Mouse (Mus musculus): ENCODE measurements at regions not wholly inside any gene's neighbourhood (a gene's known extent, or its start where the extent isn't known, plus 50 kb on each side); places are given as distances from the start of the nearest gene placed in this dataset.

- Histone ChIP-seq H3K27me3 (no peaks in the 10 kb centered on the region), H3K4me2 (no peak overlapping the region), H3K4me1 (peaks cover 28% of the 10 kb centered on the region), H3K4me3 (no peak overlapping the region), H3K9ac (peak overlapping the region; percentile 51), H3K27ac (no peak overlapping the region; the same call in none of the 2 replicates), H3K9me3 (no peaks in the 10 kb centered on the region), H3K36me3 (no peaks in the 10 kb centered on the region)
- ATAC-seq (ENCODE audit: insufficient number of reproducible peaks, insufficient read depth, low FRiP score, low TSS enrichment, low read depth): 0 out of 2 replicates have a peak, but pooled peaks have one; percentile 32
- 40% methylated on average over 8 of the region's 8 CpGs for WGBS
Observed at GRCm38 (mm10) chr3:130935302-130935925, 174.9 kb upstream of the Lef1 start.

GRCm38 (mm10) chr3:130932723-130933122, 177.5 kb upstream of the Lef1 start:
- ATAC-seq (ENCODE audit: insufficient number of reproducible peaks, insufficient read depth, low FRiP score, low TSS enrichment, low read depth): no peak
- Histone ChIP-seq H3K4me1 (peaks cover 36% of the 10 kb centered on the region), H3K4me3 (no peak overlapping the region), H3K9me3 (no peaks in the 10 kb centered on the region), H3K27ac (peak overlapping the region; percentile 64), H3K27me3 (no peaks in the 10 kb centered on the region), H3K9ac (no peak overlapping the region), H3K36me3 (no peaks in the 10 kb centered on the region), H3K4me2 (no peak overlapping the region)
- WGBS: 62% methylated on average over 6 of the region's 6 CpGs

- Histone ChIP-seq H3K4me2 (no peak overlapping the region), H3K36me3 (no peaks in the 10 kb centered on the region), H3K27me3 (no peaks in the 10 kb centered on the region), H3K27ac (peak overlapping the region; percentile 64; the same call in 1 of the 2 replicates), H3K4me3 (no peak overlapping the region), H3K4me1 (peaks cover 38% of the 10 kb centered on the region), H3K9ac (no peak overlapping the region), H3K9me3 (no peaks in the 10 kb centered on the region)
- ATAC-seq (ENCODE audit: insufficient number of reproducible peaks, insufficient read depth, low FRiP score, low TSS enrichment, low read depth): no peak
- 64% methylated on average over 5 of the region's 5 CpGs for WGBS
Observed at GRCm38 (mm10) chr3:130932226-130932625, 178.0 kb upstream of the Lef1 start.

GRCm38 (mm10) chr3:130925000-130925399, 185.3 kb upstream of the Lef1 start:
- peaks cover 47% of the 10 kb centered on the region for H3K4me1 ChIP-seq
- H3K4me2 ChIP-seq: no peak overlapping the region
- H3K9ac ChIP-seq: no peak overlapping the region
- H3K27me3 ChIP-seq: no peaks in the 10 kb centered on the region
- peak overlapping the region; percentile 17; the same call in 1 of the 2 replicates for H3K27ac ChIP-seq
- WGBS: 44% methylated on average over 5 of the region's 5 CpGs
- H3K36me3 ChIP-seq: no peaks in the 10 kb centered on the region
- no peak overlapping the region for H3K4me3 ChIP-seq
- ATAC-seq (ENCODE audit: insufficient number of reproducible peaks, insufficient read depth, low FRiP score, low TSS enrichment, low read depth): no peak
- H3K9me3 ChIP-seq: no peaks in the 10 kb centered on the region

- Histone ChIP-seq H3K9me3 (no peaks in the 10 kb centered on the region), H3K4me1 (peaks cover 45% of the 10 kb centered on the region), H3K27me3 (no peaks in the 10 kb centered on the region), H3K9ac (peak overlapping the region; percentile 4; the same call in 1 of the 2 replicates), H3K4me2 (peak overlapping the region; percentile 49), H3K4me3 (peak overlapping the region; percentile 23; the same call in 1 of the 2 replicates), H3K36me3 (no peaks in the 10 kb centered on the region), H3K27ac (peak overlapping the region; percentile 76)
- ATAC-seq (ENCODE audit: insufficient number of reproducible peaks, insufficient read depth, low FRiP score, low TSS enrichment, low read depth): no peak
- 11% methylated on average over 8 of the region's 8 CpGs for WGBS
Observed at GRCm38 (mm10) chr3:130923615-130923958, 186.7 kb upstream of the Lef1 start.

GRCm38 (mm10) chr3:130922812-130923614, 187.3 kb upstream of the Lef1 start:
- H3K4me3 ChIP-seq: peak overlapping the region; percentile 23
- WGBS: 8% methylated on average over 23 of the region's 23 CpGs
- H3K27me3 ChIP-seq: no peaks in the 10 kb centered on the region
- no peaks in the 10 kb centered on the region for H3K9me3 ChIP-seq
- H3K27ac ChIP-seq: peak overlapping the region; percentile 76
- peak overlapping the region; percentile 49 for H3K4me2 ChIP-seq
- H3K4me1 ChIP-seq: peaks cover 41% of the 10 kb centered on the region
- no peaks in the 10 kb centered on the region for H3K36me3 ChIP-seq
- peak overlapping the region; percentile 4; the same call in 1 of the 2 replicates for H3K9ac ChIP-seq
- no peak for ATAC-seq (ENCODE audit: insufficient number of reproducible peaks, insufficient read depth, low FRiP score, low TSS enrichment, low read depth)

- ATAC-seq (ENCODE audit: insufficient number of reproducible peaks, insufficient read depth, low FRiP score, low TSS enrichment, low read depth): no peak
- H3K4me3 ChIP-seq: no peak overlapping the region
- H3K36me3 ChIP-seq: no peaks in the 10 kb centered on the region
- no peaks in the 10 kb centered on the region for H3K9me3 ChIP-seq
- no peak overlapping the region for H3K9ac ChIP-seq
- no peak overlapping the region for H3K4me2 ChIP-seq
- no peak overlapping the region for H3K27ac ChIP-seq
- H3K27me3 ChIP-seq: no peaks in the 10 kb centered on the region
- H3K4me1 ChIP-seq: peaks cover 37% of the 10 kb centered on the region
- 60% methylated on average over 9 of the region's 9 CpGs for whole genome bisulfite sequencing
Observed at GRCm38 (mm10) chr3:130921621-130922245, 188.5 kb upstream of the Lef1 start.

- H3K4me1 ChIP-seq: 0 out of 2 replicates have a peak, but pooled peaks cover 10% of the 10 kb centered on the region
- H3K9me3 ChIP-seq: no peaks in the 10 kb centered on the region
- no peak overlapping the region for H3K27ac ChIP-seq
- no peak overlapping the region for H3K4me3 ChIP-seq
- no peaks in the 10 kb centered on the region for H3K27me3 ChIP-seq
- WGBS: 63% methylated on average over 7 of the region's 7 CpGs
- H3K9ac ChIP-seq: no peak overlapping the region
- no peaks in the 10 kb centered on the region for H3K36me3 ChIP-seq
- ATAC-seq (ENCODE audit: insufficient number of reproducible peaks, insufficient read depth, low FRiP score, low TSS enrichment, low read depth): no peak
- H3K4me2 ChIP-seq: no peak overlapping the region
Observed at GRCm38 (mm10) chr3:130913812-130914211, 183.6 kb upstream of the Rpl34 start.

- 59% methylated on average over 8 of the region's 8 CpGs for WGBS
- H3K36me3 ChIP-seq: no peaks in the 10 kb centered on the region
- no peak overlapping the region for H3K27ac ChIP-seq
- H3K4me2 ChIP-seq: no peak overlapping the region
- ATAC-seq (ENCODE audit: insufficient number of reproducible peaks, insufficient read depth, low FRiP score, low TSS enrichment, low read depth): no peak
- H3K9ac ChIP-seq: no peak overlapping the region
- no peaks in the 10 kb centered on the region for H3K9me3 ChIP-seq
- peaks cover 31% of the 10 kb centered on the region for H3K4me1 ChIP-seq
- no peak overlapping the region for H3K4me3 ChIP-seq
- H3K27me3 ChIP-seq: no peaks in the 10 kb centered on the region
Observed at GRCm38 (mm10) chr3:130905101-130905500, 174.9 kb upstream of the Rpl34 start.

GRCm38 (mm10) chr3:130903329-130903728, 173.1 kb upstream of the Rpl34 start:
- H3K9me3 ChIP-seq: no peaks in the 10 kb centered on the region
- no peak overlapping the region for H3K4me3 ChIP-seq
- no peak overlapping the region for H3K9ac ChIP-seq
- no peaks in the 10 kb centered on the region for H3K36me3 ChIP-seq
- peaks cover 36% of the 10 kb centered on the region for H3K4me1 ChIP-seq
- WGBS: 64% methylated on average over 7 of the region's 7 CpGs
- no peak for ATAC-seq (ENCODE audit: insufficient number of reproducible peaks, insufficient read depth, low FRiP score, low TSS enrichment, low read depth)
- no peaks in the 10 kb centered on the region for H3K27me3 ChIP-seq
- no peak overlapping the region for H3K4me2 ChIP-seq
- no peak overlapping the region; the same call in 1 of the 2 replicates for H3K27ac ChIP-seq

GRCm38 (mm10) chr3:130902376-130902775, 172.2 kb upstream of the Rpl34 start:
- Histone ChIP-seq H3K9me3 (no peaks in the 10 kb centered on the region), H3K27me3 (no peaks in the 10 kb centered on the region), H3K4me1 (peaks cover 36% of the 10 kb centered on the region), H3K27ac (no peak overlapping the region), H3K4me3 (no peak overlapping the region), H3K4me2 (no peak overlapping the region), H3K36me3 (no peaks in the 10 kb centered on the region), H3K9ac (no peak overlapping the region)
- ATAC-seq (ENCODE audit: insufficient number of reproducible peaks, insufficient read depth, low FRiP score, low TSS enrichment, low read depth): no peak
- WGBS: 82% methylated on average over 7 of the region's 7 CpGs

Data from embryonic facial prominence, embryonic 13.5 days (tissue).